Mouse (Mus musculus) embryonic facial prominence, embryonic 15.5 days (tissue): ENCODE data around the gene Tmem95. TPM values are rescaled to one million over a fixed set of nuclear protein-coding genes. Genes with fewer than 3 reads are reported as not detected.
"Not testable (repeated sequence)": the region's sequence is repeated elsewhere in the genome, so short reads cannot be mapped to it uniquely, and the experiment has no call there.

ENCODE experiments used
- ATAC-seq: fragments of 200-750 bp; cut with Nextera tagmentation; 2 replicates; pipeline ENCODE4 v1.8.0; 2017; ENCODE audit warnings: low read depth, moderate TSS enrichment; ENCODE audit not compliant: insufficient number of reproducible peaks, low FRiP score, low TSS enrichment
- H3K27ac ChIP-seq: fragments of 300-500 bp; sonication (generic); replicated peaks from 2 replicates; pipeline ENCODE4 v1.5.1; 2015; ENCODE audit warnings: mild to moderate bottlenecking, inconsistent platforms
- H3K27me3 ChIP-seq: fragments of 300-500 bp; sonication (generic); 2 replicates; pipeline ENCODE4 v1.6.1; 2015; ENCODE audit warnings: inconsistent platforms
- H3K36me3 ChIP-seq: fragments of 300-500 bp; sonication (generic); 2 replicates; pipeline ENCODE4 v1.6.1; 2015; ENCODE audit warnings: mild to moderate bottlenecking, inconsistent platforms
- H3K4me1 ChIP-seq: fragments of 300-500 bp; sonication (generic); 2 replicates; pipeline ENCODE4 v1.6.1; 2015; ENCODE audit warnings: inconsistent platforms
- H3K4me2 ChIP-seq: fragments of 300-500 bp; sonication (generic); replicated peaks from 2 replicates; pipeline ENCODE4 v1.6.1; 2015; ENCODE audit warnings: mild to moderate bottlenecking, inconsistent platforms
- H3K4me3 ChIP-seq: fragments of 300-500 bp; sonication (generic); replicated peaks from 2 replicates; pipeline ENCODE4 v1.5.1; 2015; ENCODE audit warnings: mild to moderate bottlenecking, inconsistent platforms
- H3K9ac ChIP-seq: fragments of 300-500 bp; sonication (generic); 2 replicates; pipeline ENCODE4 v1.6.1; 2015; ENCODE audit warnings: inconsistent platforms
- H3K9me3 ChIP-seq: fragments of 300-500 bp; sonication (generic); replicated peaks from 2 replicates; pipeline ENCODE4 v1.6.1; 2016; ENCODE audit warnings: inconsistent platforms
- WGBS: fragments of 180-500 bp; shearing (Covaris S2); methylation state at CpG from one replicate; pipeline ENCODE4 v1.1.7; 2015; 5-methylcytosine and 5-hydroxymethylcytosine counted together
- polyA plus RNA-seq: library from polyadenylated mRNA; unstranded; fragments of >200 nt; fragmentation: Nextera tagmentation; extraction: Ambion mirVana; gene quantifications from 2 replicates; pipeline ENCODE4 v1.2.1, GENCODE M21; 2015

The Tmem95 gene
- polyA plus RNA-seq, 1 experiment from 2014 or later: 0.35 TPM

DNA sequence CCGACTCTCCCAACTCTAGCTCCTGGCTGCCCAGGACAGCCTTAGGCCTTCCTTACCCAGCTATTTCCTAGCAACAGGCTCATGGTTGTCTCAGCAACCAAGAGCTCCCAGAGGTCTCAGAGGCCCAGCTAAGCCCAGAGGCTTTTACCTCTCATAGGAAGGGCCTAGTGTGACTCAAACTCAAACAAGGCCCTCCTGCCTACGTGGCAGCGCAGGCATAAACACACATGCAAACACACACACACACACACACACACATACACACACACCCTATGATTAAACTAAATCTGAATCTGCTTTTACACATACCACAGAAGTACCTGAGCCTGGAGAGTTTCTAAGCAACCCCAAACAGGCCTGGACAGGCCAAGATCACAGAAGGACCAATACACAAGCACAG is 581 bp upstream of the Tmem95 start:
- Histone ChIP-seq H3K9ac (no peak overlapping the region), H3K27ac (peak overlapping the region; percentile 94), H3K36me3 (no peaks in the 10 kb centered on the region), H3K4me1 (peaks cover 65% of the 10 kb centered on the region), H3K27me3 (no peaks in the 10 kb centered on the region), H3K4me2 (peak overlapping the region; percentile 88), H3K4me3 (no peak overlapping the region; the same call in 1 of the 2 replicates), H3K9me3 (no peaks in the 10 kb centered on the region)
- ATAC-seq: no peak
- WGBS: 56% methylated on average over 3 of the region's 3 CpGs

DNA sequence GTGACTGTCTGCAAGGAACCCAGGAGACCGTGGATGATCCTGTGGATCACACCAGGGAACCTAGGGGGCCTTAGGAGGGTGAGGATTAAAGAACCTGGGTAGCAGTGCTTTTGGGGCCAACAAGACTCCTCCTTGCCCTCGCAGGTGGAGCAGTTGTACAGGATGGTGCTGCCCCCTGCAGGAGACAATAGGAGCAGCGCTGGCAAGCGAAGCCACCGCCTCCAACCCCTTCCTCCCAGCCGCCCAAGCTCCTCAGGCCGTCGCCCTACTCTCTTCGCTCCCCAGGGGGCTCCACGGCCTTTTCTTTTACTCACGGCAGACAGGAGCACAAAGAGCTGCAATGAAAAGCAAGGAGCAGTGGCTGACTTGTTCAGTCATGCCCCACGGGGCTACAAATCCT is 951 bp downstream of the Tmem95 start:
- Histone ChIP-seq H3K4me2 (peak overlapping the region; percentile 88), H3K4me1 (peaks cover 64% of the 10 kb centered on the region), H3K27ac (peak overlapping the region; percentile 94), H3K36me3 (no peaks in the 10 kb centered on the region), H3K9ac (0 out of 2 replicates have a peak overlapping the region, but pooled peaks have one; percentile 9), H3K9me3 (no peaks in the 10 kb centered on the region), H3K27me3 (no peaks in the 10 kb centered on the region), H3K4me3 (peak overlapping the region; percentile 26)
- WGBS: 2% methylated on average over 12 of the region's 12 CpGs
- peak; percentile 36; the same call in 1 of the 2 replicates for ATAC-seq

DNA sequence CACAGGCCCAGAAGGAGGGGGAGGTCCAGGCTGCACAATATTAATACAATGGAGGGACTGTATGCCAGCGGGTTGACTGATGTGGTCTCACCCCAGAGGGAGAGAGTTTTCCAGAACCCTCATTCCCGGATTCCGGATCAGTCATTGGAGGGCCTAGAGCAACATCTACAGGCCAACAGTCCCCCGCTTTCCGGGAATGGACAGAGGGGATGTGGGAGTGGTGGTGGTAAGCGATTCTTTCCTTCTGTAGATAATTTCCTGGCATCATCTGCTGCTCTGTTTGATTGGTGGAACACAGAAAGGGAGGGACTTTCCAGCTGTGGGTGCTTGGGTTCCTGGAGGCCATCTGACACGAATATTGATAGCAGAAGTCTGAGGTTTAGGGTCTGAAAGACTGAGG is 1.6 kb downstream of the Tmem95 start:
- H3K4me2 ChIP-seq: peak overlapping the region; percentile 88
- WGBS: 22% methylated on average over 7 of the region's 7 CpGs
- H3K9me3 ChIP-seq: no peaks in the 10 kb centered on the region
- ATAC-seq: peak; percentile 52
- H3K4me3 ChIP-seq: no peak overlapping the region
- no peaks in the 10 kb centered on the region for H3K27me3 ChIP-seq
- peak overlapping the region; percentile 94 for H3K27ac ChIP-seq
- no peak overlapping the region for H3K9ac ChIP-seq
- H3K4me1 ChIP-seq: peaks cover 57% of the 10 kb centered on the region
- no peaks in the 10 kb centered on the region for H3K36me3 ChIP-seq

DNA sequence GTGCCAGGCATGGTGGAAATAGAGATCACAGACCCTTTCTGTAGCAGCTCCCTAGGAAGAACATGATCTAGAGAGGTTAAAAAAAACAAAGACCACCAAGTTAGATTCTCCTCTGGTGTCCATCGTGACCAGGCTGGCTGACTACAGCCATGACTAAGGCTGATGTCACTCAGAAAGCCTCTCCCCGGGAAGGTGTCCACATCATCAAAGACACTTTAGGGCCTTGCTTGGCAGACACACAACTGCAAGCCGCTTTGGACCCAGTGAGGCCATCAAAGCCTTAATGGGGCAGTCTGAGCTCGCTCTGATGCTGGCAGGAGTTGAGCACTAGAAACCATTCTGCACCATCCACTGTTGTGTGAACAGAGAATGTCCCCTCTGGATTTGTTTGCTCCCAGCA is 5.4 kb downstream of the Tmem95 start:
- Histone ChIP-seq H3K9ac (no peak overlapping the region), H3K9me3 (no peaks in the 10 kb centered on the region), H3K4me3 (no peak overlapping the region), H3K4me2 (no peak overlapping the region), H3K27me3 (no peaks in the 10 kb centered on the region), H3K36me3 (no peaks in the 10 kb centered on the region), H3K4me1 (peaks cover 23% of the 10 kb centered on the region), H3K27ac (no peak overlapping the region)
- 78% methylated on average over 4 of the region's 4 CpGs for WGBS
- no peak for ATAC-seq

DNA sequence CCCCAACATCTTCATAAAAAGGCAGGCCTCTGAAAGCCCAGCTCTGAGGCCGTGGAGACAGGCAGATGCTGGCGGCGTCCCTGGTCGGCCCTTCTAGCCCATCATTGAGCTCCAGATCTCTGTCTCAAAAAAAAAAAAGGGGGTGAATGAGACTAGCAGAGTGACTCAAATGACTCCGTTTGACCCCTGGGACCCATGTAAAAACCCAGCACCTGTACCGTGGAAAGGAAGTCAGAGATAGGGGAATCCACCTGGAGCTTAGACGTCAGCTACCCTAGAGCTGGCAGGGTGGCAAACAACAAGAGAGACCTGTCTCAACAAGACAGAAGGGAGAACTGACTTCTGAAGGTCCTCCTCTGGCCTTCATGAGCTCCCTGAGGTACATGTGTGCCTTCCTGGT is 6.0 kb downstream of the Tmem95 start:
- no peaks in the 10 kb centered on the region for H3K36me3 ChIP-seq
- no peak overlapping the region for H3K4me2 ChIP-seq
- peaks cover 16% of the 10 kb centered on the region for H3K4me1 ChIP-seq
- 82% methylated on average over 7 of the region's 7 CpGs for WGBS
- no peak overlapping the region for H3K27ac ChIP-seq
- no peaks in the 10 kb centered on the region for H3K27me3 ChIP-seq
- H3K4me3 ChIP-seq: no peak overlapping the region
- H3K9ac ChIP-seq: no peak overlapping the region
- ATAC-seq: no peak
- no peaks in the 10 kb centered on the region for H3K9me3 ChIP-seq

DNA sequence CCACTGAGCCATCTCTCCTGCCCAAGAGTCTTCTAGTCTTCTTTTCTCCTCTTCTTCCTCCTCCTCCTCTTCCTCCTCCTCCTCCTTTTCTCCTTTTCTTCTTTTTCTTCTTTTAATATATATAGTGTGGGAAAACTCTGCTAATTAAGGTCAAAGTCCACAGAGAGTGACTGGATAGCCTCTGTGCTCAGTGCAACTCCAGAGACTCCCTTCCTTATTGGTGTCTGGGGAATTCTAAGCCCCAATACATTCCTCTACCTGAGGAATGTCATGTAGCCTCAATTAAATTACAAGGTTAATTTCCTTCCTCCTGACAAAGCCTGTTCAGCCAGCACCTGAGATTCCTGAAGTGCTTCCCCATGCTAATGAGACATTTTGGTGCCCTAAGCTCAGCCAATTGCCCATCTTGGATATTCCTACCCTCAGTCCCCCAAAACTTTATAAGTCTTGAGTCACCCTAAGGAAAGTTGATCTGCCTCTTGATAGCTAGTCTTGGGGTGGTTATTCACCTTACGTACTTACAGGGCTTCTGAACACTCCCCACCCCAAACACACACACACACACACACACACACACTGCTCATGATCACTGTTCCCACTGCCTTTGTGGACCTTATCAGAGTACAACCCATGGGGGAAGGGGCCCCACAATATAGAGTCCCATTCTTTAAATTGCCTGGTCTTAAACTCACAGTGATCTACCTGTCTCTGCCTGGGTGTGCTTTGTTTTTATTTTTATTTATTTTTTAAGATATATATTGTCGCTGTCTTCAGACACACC is 7.3 kb downstream of the Tmem95 start:
- no peak overlapping the region for H3K27ac ChIP-seq
- H3K9ac ChIP-seq: no peak overlapping the region
- H3K4me1 ChIP-seq: peaks cover 3% of the 10 kb centered on the region
- H3K4me3 ChIP-seq: no peak overlapping the region
- H3K4me2 ChIP-seq: no peak overlapping the region
- H3K27me3 ChIP-seq: no peaks in the 10 kb centered on the region
- WGBS: 87% methylated on average over 2 of the region's 2 CpGs
- no peaks in the 10 kb centered on the region for H3K9me3 ChIP-seq
- H3K36me3 ChIP-seq: no peaks in the 10 kb centered on the region
- no peak for ATAC-seq

DNA sequence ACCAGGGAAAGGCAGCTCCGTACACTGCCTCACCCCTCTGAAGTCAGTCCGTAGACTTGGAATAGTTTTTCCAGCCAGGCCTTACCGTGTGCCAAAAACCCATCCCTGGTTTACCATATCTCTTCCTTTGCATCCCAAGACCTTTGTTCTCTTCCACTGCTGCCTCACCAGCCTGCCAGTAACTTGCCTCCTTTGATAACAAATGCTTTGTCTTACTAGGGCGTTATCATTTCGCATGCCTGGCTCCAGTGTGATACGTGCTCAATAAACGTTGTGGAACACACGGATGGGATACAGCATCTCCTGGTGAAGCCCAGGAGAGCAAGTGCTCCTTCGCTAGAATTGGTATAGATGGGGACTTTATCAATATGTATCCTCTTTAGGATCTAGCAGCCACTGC is 10.5 kb downstream of the Tmem95 start:
- no peaks in the 10 kb centered on the region for H3K9me3 ChIP-seq
- no peak for ATAC-seq
- no peak overlapping the region for H3K4me2 ChIP-seq
- no peaks in the 10 kb centered on the region for H3K27me3 ChIP-seq
- no peak overlapping the region for H3K9ac ChIP-seq
- H3K4me3 ChIP-seq: no peak overlapping the region
- no peaks in the 10 kb centered on the region for H3K36me3 ChIP-seq
- WGBS: 74% methylated on average over 9 of the region's 9 CpGs
- peaks cover 5% of the 10 kb centered on the region; the same call in 1 of the 2 replicates for H3K4me1 ChIP-seq
- H3K27ac ChIP-seq: no peak overlapping the region

DNA sequence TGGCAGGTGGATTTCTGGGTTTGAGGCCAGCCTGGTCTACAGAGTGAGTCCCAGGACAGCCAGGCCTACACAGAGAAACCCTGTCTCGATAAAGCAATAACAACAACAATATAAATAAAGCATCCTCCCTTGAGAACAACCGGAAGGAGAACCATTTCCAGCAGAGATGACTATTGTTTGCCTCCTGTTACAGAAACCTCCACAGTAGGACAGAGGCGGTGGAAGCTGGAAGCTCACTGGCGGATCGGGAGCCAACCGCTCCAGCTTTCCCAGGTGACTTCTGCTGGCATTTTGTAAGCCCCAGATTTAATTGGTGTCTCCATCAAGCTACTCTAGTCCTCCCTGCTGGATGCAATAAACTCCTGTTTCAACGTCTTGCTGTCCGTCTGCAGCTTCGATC is 12.3 kb downstream of the Tmem95 start:
- Histone ChIP-seq H3K27ac (no peak overlapping the region), H3K9me3 (no peaks in the 10 kb centered on the region), H3K27me3 (no peaks in the 10 kb centered on the region), H3K4me3 (no peak overlapping the region), H3K36me3 (no peaks in the 10 kb centered on the region), H3K4me1 (peaks cover 5% of the 10 kb centered on the region; the same call in 1 of the 2 replicates), H3K4me2 (no peak overlapping the region), H3K9ac (no peak overlapping the region)
- no peak for ATAC-seq
- WGBS: 78% methylated on average over 9 of the region's 9 CpGs

DNA sequence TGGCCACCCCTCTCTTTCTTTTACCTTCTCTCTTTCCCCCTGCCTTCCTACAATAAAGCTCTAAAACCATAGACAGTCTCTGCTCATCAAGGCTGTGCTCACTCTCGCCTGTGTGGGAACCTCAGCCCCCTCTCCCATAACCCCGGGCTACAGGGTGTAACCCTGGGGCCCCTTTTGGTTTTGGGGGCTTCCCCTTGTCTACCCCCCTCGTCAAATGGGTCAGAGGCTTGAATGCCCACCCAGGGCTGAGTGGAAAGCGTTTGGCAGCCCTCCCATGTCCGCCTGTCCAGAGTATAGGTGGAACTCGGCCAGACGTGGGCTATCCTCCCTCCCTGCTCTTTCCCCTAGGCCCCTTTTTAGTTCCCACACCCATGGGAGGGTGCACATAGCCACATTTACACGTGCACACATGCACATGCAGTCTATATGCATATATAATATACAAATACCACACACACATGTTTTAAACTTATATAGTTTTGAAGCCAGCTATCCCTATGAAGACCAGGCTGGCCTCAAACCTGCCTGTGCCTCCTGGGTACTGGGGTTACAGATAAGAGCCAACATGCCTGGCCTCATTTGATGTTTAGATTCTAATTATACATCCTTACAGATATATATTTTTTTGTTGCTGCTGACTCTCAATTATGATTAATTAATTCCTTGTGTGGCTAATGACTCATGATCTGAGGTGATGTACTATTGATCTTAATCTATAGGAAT is 13.5 kb downstream of the Tmem95 start:
- no peaks in the 10 kb centered on the region for H3K36me3 ChIP-seq
- H3K9me3 ChIP-seq: no peaks in the 10 kb centered on the region
- H3K4me2 ChIP-seq: no peak overlapping the region
- no peak overlapping the region for H3K9ac ChIP-seq
- 47% methylated on average over 8 of the region's 8 CpGs for WGBS
- H3K4me1 ChIP-seq: peaks cover 5% of the 10 kb centered on the region; the same call in 1 of the 2 replicates
- H3K27ac ChIP-seq: no peak overlapping the region
- H3K4me3 ChIP-seq: no peak overlapping the region
- no peak for ATAC-seq
- H3K27me3 ChIP-seq: no peaks in the 10 kb centered on the region

DNA sequence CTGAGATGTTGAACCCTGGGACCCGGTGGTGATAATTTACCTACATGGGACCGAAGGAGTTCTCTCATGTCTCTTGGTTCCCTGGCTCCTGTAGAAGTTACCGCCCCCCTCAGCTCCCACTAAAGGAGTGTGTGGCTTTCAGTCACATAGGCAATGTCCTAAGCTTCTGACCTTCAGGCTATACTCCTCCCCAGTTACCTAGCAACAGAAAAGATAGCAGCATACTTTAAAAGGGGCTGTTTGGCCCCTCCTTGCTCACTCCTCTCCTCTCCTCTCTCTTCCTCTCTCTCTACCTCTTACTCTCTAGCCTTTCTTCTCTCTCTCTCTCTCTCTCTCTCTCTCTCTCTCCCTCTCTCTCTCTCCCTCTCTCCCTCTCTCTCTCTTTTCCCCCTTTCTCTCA is 14.1 kb downstream of the Tmem95 start:
- 76% methylated on average over 3 of the region's 3 CpGs for WGBS

DNA sequence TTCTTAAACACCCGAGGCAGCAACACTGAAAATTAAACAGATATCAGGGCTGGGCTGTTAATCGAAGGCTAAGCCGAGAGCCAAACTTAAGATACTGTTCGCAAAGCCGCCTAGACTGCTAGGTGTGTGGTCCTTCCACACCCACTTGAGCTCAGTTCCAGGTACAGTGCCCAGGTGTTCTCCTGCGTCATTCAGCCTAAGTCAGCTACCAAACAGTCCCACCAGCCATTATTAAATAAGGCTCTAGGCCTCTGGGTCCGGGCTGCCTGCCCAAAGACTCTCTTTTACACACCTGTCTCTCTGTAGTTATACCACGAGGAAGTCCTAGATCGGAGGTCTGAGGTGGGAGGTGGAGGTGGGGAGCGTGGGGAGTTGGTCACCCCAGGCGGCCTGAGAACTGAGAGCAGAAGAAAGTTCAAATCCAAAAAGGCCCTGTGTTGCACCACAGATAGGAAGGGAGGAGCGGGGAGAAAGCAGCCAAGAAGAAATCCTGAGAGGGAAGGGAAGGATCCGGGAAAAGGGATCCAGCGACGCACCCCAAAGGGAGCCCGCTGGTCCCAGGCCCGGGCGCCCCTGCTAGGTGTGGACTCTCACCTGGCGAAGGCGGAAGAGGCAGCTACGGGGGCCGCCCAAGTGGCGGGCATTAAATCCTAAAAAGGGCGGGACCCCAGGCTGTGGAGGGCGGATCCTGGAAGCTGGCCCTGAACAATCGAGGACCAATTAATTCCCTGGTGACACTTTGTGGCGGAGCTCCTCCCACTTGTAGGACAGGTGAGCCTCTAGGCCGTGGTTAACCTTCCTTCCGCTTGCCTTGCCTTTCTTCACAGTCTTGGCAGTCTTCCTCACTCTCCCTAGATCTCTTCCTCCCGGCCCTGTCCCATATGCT is 19.5 kb downstream of the Tmem95 start, which contains the start of gene Tnk1:
Gene Tnk1, minus strand, starts transcription at position 618 of the 886 bp plus-strand sequence.
- Histone ChIP-seq H3K27me3 (peaks cover 16% of the 10 kb centered on the region), H3K4me3 (peak within 1 kb of the TSS; percentile 32), H3K36me3 (no peaks in the 10 kb centered on the region), H3K4me1 (peaks cover 7% of the 10 kb centered on the region; the same call in 1 of the 2 replicates), H3K4me2 (peak within 1 kb of the TSS; percentile 35), H3K27ac (peak within 1 kb of the TSS; percentile 82), H3K9ac (0 out of 2 replicates have a peak within 1 kb of the TSS, but pooled peaks have one; percentile 9), H3K9me3 (no peaks in the 10 kb centered on the region)
- ATAC-seq: 0 out of 2 replicates have a peak, but pooled peaks have one; percentile 40
- WGBS: 18% methylated on average over 30 of the region's 30 CpGs

More for the DNA sequence above, 14.1 kb downstream of the Tmem95 start:
- not testable (repeated sequence) for H3K4me2 ChIP-seq, ATAC-seq, H3K9me3 ChIP-seq, H3K9ac ChIP-seq, H3K27me3 ChIP-seq, H3K4me1 ChIP-seq, H3K36me3 ChIP-seq, H3K4me3 ChIP-seq, H3K27ac ChIP-seq
